Mouse (Mus musculus) stomach, postnatal 0 days (tissue): ENCODE results near the gene Rnf167. TPM values are rescaled to one million over a fixed set of nuclear protein-coding genes. Genes with fewer than 3 reads are reported as not detected.

Experiments
- ATAC-seq: fragments of 200-750 bp; cut with Nextera tagmentation; 2 replicates; pipeline ENCODE4 v1.8.0; 2017; ENCODE audit not compliant: low FRiP score, low TSS enrichment
- DNase-seq: peaks from one replicate; pipeline ENCODE4 v3.0.0-alpha.2; 2016; ENCODE audit warnings: low spot score
- H3K27ac ChIP-seq: fragments of 300-500 bp; sonication (generic); replicated peaks from 2 replicates; pipeline ENCODE4 v1.5.1; 2014; ENCODE audit warnings: mild to moderate bottlenecking, control low read depth
- H3K27me3 ChIP-seq: fragments of 300-500 bp; sonication (generic); 2 replicates; pipeline ENCODE4 v1.6.1; 2014; ENCODE audit warnings: low read length; ENCODE audit not compliant: control insufficient read depth, insufficient read depth
- H3K36me3 ChIP-seq: fragments of 300-500 bp; sonication (generic); 2 replicates; pipeline ENCODE4 v1.6.1; 2014; ENCODE audit warnings: low read length, mixed read lengths; ENCODE audit not compliant: control insufficient read depth, insufficient read depth
- H3K4me1 ChIP-seq: fragments of 300-500 bp; sonication (generic); replicated peaks from 2 replicates; pipeline ENCODE4 v1.6.1; 2014; ENCODE audit warnings: antibody characterized with exemption; ENCODE audit not compliant: control insufficient read depth, insufficient read depth
- H3K4me2 ChIP-seq: fragments of 300-500 bp; sonication (generic); replicated peaks from 2 replicates; pipeline ENCODE4 v1.6.1; 2014; ENCODE audit warnings: low read depth, mild to moderate bottlenecking, control low read depth, moderate library complexity
- H3K4me3 ChIP-seq: fragments of 300-500 bp; sonication (generic); 2 replicates; pipeline ENCODE4 v1.5.1; 2014; ENCODE audit warnings: low read depth, low read length, control low read depth
- H3K9ac ChIP-seq: fragments of 300-500 bp; sonication (generic); 2 replicates; pipeline ENCODE4 v1.6.1; 2014; ENCODE audit warnings: mild to moderate bottlenecking, low read length, control low read depth, mixed read lengths
- H3K9me3 ChIP-seq: fragments of 300-500 bp; sonication (generic); 2 replicates; pipeline ENCODE4 v1.6.1; 2016; ENCODE audit warnings: low read length; ENCODE audit not compliant: control insufficient read depth
- CTCF ChIP-seq: IDR thresholded peaks from 2 replicates; pipeline ENCODE4 v1.5.1; 2016; ENCODE audit warnings: antibody characterized with exemption, low read depth, mild to moderate bottlenecking, moderate library complexity
- EP300 ChIP-seq: optimal IDR thresholded peaks from 2 replicates; pipeline ENCODE3; 2016; ENCODE audit warnings: antibody characterized with exemption
- WGBS: fragments of 180-500 bp; shearing (Covaris S2); extraction: QIAGEN DNeasy Blood & Tissue Kit; methylation state at CpG from one replicate; pipeline ENCODE4 v1.1.7; 2014; 5-methylcytosine and 5-hydroxymethylcytosine counted together
- polyA plus RNA-seq: library from polyadenylated mRNA; unstranded; fragments of >200 nt; fragmentation: Nextera tagmentation; extraction: Ambion mirVana; gene quantifications from 2 replicates; pipeline ENCODE4 v1.2.1, GENCODE M21; 2015

Rnf167 gene
- polyA plus RNA-seq, 1 experiment from 2014 or later, result 62.8 TPM

DNA sequence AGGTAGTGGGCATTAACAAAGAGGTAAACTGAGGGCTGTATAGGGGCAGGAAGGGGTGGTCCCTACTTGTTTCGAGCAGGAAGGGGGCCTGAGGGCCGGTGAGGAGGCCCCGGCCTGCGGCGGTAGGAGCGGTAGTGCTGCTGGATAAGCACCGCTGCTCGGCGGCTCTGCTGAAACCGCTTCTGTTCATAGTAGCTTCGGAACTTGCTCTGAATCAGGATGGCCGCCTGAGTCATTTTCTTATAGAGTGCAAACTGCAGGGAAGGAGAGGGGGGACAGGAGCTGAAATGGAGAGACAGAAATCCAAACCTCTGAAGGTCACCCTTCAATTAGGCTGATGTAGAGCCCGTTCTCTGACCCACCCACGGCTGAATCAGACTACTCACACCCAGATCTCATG, 23.4 kb downstream of the Rnf167 start:
- WGBS, result 41% methylated on average over 14 of the region's 14 CpGs
- DNase-seq, result no peak
- no peak for TF ChIP-seq CTCF
- no peak for TF ChIP-seq EP300

DNA sequence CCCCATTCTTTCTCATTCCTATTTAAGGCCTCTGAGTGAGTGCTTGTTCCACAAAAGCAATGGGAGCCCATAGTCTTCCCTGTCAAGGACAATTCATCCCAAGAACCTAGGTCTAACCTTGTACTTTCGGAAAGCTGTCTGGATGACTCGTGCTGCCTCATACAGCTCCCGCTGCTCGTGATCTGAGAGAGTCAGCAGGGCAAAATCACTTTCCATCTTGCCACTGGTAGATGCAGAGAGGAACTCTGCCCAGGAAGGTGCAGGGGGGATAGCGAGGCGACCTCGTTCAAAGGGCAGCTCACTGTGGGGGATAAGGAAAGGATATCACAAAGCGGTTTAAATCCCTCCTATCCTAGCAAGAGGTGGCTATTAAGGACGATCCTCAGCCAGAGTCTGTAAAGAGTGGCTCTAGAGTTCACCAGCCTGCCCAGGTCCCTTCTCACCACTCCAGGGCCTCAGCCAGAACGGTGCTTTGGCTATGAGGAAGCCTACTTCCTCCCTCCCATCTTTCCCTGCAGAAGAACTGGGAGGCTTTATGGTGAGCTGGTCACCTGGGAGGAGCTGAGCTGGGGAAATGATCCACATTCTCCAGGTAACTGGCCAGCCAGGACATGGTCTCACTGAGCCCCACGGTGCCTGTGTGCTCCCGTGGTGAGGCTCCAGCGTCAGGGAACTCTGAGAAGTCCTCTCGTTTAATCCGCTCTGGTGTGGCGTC, 24.5 kb downstream of the Rnf167 start:
- WGBS, result 82% methylated on average over 16 of the region's 16 CpGs
- Histone ChIP-seq H3K4me3 (no peak overlapping the region), H3K9me3 (no peaks in the 10 kb centered on the region), H3K27ac (no peak overlapping the region), H3K27me3 (no peaks in the 10 kb centered on the region), H3K4me1 (0 out of 2 replicates have a peak, but pooled peaks cover 4% of the 10 kb centered on the region), H3K9ac (no peak overlapping the region), H3K4me2 (no peak overlapping the region), H3K36me3 (peaks cover 3% of the 10 kb centered on the region; the same call in 1 of the 2 replicates)
- ATAC-seq (no peak), DNase-seq (no peak)
- TF ChIP-seq CTCF (no peak), EP300 (no peak)

More for the DNA sequence above, 23.4 kb downstream of the Rnf167 start:
- Histone ChIP-seq H3K9me3 (no peaks in the 10 kb centered on the region), H3K4me1 (0 out of 2 replicates have a peak, but pooled peaks cover 4% of the 10 kb centered on the region), H3K4me2 (peak overlapping the region; percentile 78), H3K36me3 (peaks cover 3% of the 10 kb centered on the region; the same call in 1 of the 2 replicates), H3K27me3 (no peaks in the 10 kb centered on the region), H3K9ac (peak overlapping the region; percentile 67), H3K27ac (peak overlapping the region; percentile 96), H3K4me3 (peak overlapping the region; percentile 65)
- no peak for ATAC-seq

DNA sequence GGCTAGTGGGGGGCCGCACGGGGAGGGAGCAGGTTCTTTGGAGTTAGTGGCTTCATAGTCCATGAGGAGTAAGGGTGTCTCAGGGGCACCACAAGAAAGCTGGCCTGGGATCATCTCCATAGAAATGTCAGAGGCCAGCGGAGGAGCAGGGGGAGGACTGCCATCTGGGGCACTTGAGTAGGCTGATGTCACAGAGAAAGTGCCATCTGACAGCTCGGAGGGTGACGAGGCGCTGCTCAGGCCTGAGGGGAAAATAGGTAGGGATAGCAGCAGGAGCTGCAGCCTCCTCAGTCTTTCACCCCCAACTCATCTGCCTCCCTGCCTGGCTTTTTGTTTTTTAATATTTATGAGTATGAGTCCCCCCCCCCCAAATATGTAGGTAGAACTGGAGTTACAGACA, 27.0 kb downstream of the Rnf167 start:
- DNase-seq (no peak), ATAC-seq (no peak)
- Histone ChIP-seq H3K9me3 (no peaks in the 10 kb centered on the region), H3K4me2 (no peak overlapping the region), H3K36me3 (peaks cover 6% of the 10 kb centered on the region), H3K4me3 (no peak overlapping the region), H3K27me3 (no peaks in the 10 kb centered on the region), H3K4me1 (no peaks in the 10 kb centered on the region), H3K27ac (no peak overlapping the region), H3K9ac (no peak overlapping the region)
- 85% methylated on average over 6 of the region's 6 CpGs for WGBS
- TF ChIP-seq EP300 (no peak), CTCF (no peak)

DNA sequence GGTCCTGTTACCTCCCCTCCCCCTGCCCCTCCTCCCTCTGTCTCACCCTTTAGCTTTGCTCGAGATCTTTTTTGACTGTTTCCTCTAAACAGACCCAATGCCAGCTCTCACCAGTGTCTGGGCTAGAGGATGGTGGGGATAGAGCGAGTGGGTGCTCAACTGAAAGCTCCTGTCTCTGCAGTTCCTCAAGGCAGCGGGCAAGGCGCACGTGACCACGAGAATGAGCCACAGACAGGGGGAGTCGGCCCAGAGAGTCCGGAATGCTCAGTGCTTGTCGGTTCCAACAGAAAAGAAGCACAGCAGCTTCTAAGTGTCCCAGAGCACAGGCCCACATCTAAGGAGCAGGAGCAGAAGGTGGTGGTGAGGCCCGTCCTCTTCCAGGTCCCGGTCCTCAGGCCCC, 27.5 kb downstream of the Rnf167 start:
- WGBS, result 64% methylated on average over 11 of the region's 11 CpGs
- Histone ChIP-seq H3K36me3 (peaks cover 9% of the 10 kb centered on the region), H3K4me2 (no peak overlapping the region)

DNA sequence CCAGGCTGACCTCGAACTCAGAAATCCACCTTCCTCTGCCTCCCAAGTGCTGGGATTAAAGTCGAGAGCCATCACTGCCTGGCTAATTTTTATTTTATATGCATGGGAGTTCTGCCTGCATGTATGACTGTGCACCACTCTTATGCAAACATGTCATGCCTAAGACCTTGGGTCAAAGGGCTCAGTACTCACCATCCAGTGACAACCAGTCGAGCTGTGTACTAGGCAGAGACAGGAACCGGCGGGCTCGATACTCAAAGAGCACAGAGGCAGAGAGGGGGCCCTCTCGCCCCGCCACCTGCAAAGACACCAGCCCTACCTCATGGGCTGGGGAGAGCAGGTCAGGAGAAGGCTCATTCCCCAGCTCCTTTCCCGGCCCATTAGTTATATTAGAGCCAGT, 31.1 kb downstream of the Rnf167 start:
- H3K4me3 ChIP-seq, result no peak overlapping the region
- no peaks in the 10 kb centered on the region for H3K9me3 ChIP-seq
- H3K4me2 ChIP-seq, result no peak overlapping the region
- no peak overlapping the region for H3K27ac ChIP-seq
- no peak overlapping the region for H3K9ac ChIP-seq
- TF ChIP-seq CTCF (no peak), EP300 (no peak)
- WGBS, result 69% methylated on average over 9 of the region's 9 CpGs
- H3K4me1 ChIP-seq, result no peaks in the 10 kb centered on the region
- peaks cover 17% of the 10 kb centered on the region for H3K36me3 ChIP-seq
- DNase-seq (no peak), ATAC-seq (no peak)
- H3K27me3 ChIP-seq, result no peaks in the 10 kb centered on the region

More for the DNA sequence above, 27.5 kb downstream of the Rnf167 start:
- DNase-seq (no peak), ATAC-seq (0 out of 2 replicates have a peak, but pooled peaks have one; percentile 11)
- no peak overlapping the region for H3K27ac ChIP-seq
- H3K4me3 ChIP-seq, result no peak overlapping the region
- H3K9ac ChIP-seq, result no peak overlapping the region
- H3K9me3 ChIP-seq, result no peaks in the 10 kb centered on the region
- H3K27me3 ChIP-seq, result no peaks in the 10 kb centered on the region
- TF ChIP-seq EP300 (no peak), CTCF (no peak)
- no peaks in the 10 kb centered on the region for H3K4me1 ChIP-seq

DNA sequence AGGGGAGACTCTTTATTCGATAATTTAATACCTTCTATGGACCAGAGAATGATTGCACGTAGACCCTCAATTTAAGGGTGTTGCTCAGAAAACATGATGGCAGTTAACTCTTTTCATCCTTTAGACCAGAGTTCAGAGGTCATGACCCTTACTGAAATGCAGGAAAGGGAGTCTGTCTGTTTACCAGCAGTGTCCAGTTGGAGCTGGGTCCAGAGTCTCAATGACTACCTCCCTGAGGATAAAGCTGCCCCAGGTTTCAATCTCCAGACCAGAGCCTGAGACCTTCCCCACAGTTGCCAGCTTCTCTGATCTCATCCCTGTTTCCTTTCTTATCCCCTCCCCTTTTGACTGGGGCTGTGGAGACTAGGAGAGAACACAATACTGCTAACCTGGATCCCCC, 31.5 kb downstream of the Rnf167 start:
- no peak for ATAC-seq
- no peaks in the 10 kb centered on the region for H3K27me3 ChIP-seq
- no peak overlapping the region for H3K4me3 ChIP-seq
- DNase-seq, result no peak
- WGBS, result 83% methylated on average over 2 of the region's 2 CpGs
- H3K4me1 ChIP-seq, result no peaks in the 10 kb centered on the region
- H3K27ac ChIP-seq, result no peak overlapping the region
- H3K36me3 ChIP-seq, result peaks cover 20% of the 10 kb centered on the region
- TF ChIP-seq CTCF, result no peak
- no peaks in the 10 kb centered on the region for H3K9me3 ChIP-seq
- no peak overlapping the region for H3K9ac ChIP-seq
- H3K4me2 ChIP-seq, result no peak overlapping the region
